Mouse (Mus musculus): Measurements from ENCODE around the gene Lrfn5. TPM values are rescaled to one million over a fixed set of nuclear protein-coding genes. Genes with fewer than 3 reads are reported as not detected.

Gene Lrfn5
- polyA plus RNA-seq, 1 experiment from 2014 or later = 2.6 TPM

GRCm38 (mm10) chr12:61854183-61854582 is 331.2 kb downstream of the Lrfn5 start:
- Histone ChIP-seq H3K36me3 (ENCODE audit: control insufficient read depth, insufficient read depth, low read length) (no peaks in the 10 kb centered on the region), H3K27me3 (ENCODE audit: control insufficient read depth, insufficient read depth, low read length) (no peaks in the 10 kb centered on the region), H3K4me3 (ENCODE audit: low read depth, low read length) (no peak overlapping the region), H3K4me1 (ENCODE audit: control insufficient read depth, insufficient read depth, low read length) (no peaks in the 10 kb centered on the region), H3K4me2 (no peak overlapping the region), H3K9me3 (ENCODE audit: control insufficient read depth, low read length) (no peaks in the 10 kb centered on the region), H3K27ac (ENCODE audit: low read depth, low read length) (no peak overlapping the region), H3K9ac (ENCODE audit: low read length) (no peak overlapping the region)
- no peak for DNase-seq (ENCODE audit: low spot score, missing footprints)
- WGBS = 42% methylated on average over 1 of the region's 1 CpGs
- ATAC-seq (ENCODE audit: low FRiP score) = no peak
